Mouse (Mus musculus) embryonic fibroblast, embryonic 13.5 days (primary cell): ENCODE results near the gene Ripk1. TPM values are rescaled to one million over a fixed set of nuclear protein-coding genes. Genes with fewer than 3 reads are reported as not detected.

Experiments used
- H3K27ac ChIP-seq: 2 replicates; pipeline ENCODE4 v1.5.1; 2012; ENCODE audit warnings: low read length, control low read depth, inconsistent platforms; ENCODE audit not compliant: insufficient read depth
- H3K4me1 ChIP-seq: 2 replicates; pipeline ENCODE4 v1.6.1; 2011; ENCODE audit warnings: low read length; ENCODE audit not compliant: control insufficient read depth, insufficient read depth
- H3K4me3 ChIP-seq: 2 replicates; pipeline ENCODE4 v1.5.1; 2011; ENCODE audit warnings: mild to moderate bottlenecking, control low read depth, low read length; ENCODE audit not compliant: insufficient read depth
- CTCF ChIP-seq: IDR thresholded peaks from 2 replicates; pipeline ENCODE4 v1.5.1; 2011; ENCODE audit warnings: mild to moderate bottlenecking, control low read depth, low read length, moderate library complexity, borderline replicate concordance; ENCODE audit not compliant: insufficient read depth
- POLR2A ChIP-seq: IDR thresholded peaks from 2 replicates; pipeline ENCODE4 v1.6.1; 2011; ENCODE audit warnings: low read depth, mild to moderate bottlenecking, control low read depth, low read length, moderate library complexity
- polyA plus RNA-seq: library from polyadenylated mRNA; stranded (reverse); fragments of >200 nt; gene quantifications from 2 replicates; pipeline ENCODE4 v1.2.4, GENCODE M21; 2011; ENCODE audit warnings: low read depth; ENCODE audit not compliant: missing spikeins, insufficient read length

Gene Ripk1
- polyA plus RNA-seq, 1 experiment, result 43.4 TPM

DNA sequence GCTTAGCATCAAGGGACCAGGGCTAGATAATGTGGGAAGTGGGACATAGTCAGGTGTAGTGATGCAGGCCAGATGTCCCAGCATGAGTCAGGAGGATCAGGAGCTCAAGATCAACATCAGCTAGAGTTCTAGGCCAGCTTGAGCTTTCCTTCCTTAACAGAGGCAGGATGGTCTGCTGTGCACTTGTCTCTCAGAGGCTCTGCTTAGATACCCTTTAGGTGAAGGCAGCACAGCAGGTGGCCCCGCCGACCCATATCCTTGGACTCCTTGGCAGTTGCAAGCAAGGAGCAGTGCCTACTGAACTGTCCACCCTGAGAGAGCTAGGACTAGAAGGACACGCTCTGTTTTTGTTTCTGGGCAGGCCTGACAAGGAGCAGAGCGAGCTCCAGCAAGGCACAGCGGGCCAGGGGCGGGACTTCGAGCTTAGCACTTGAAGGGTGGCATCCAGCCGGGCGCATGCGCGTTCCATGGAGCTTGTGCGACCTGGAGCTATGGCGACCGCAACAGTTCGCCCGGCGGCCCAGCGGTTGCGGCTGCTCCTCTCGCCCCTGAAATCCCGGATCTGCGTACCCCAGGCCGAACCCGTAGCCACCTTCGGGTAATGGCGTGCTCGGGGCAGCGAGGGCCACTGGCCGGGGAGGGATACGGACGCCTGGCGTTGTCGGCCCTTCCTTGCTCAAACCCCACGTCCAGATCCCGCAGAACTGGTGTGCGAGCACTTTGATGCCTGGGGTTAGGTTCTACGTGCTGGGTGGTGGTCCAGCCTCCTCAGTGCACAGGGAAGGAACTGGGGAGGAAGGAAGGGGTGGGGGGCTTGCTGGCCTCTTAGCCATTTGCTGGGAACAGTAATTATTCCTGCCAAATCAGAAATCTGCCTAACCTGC, 35.3 kb downstream of the Ripk1 start, which contains the start of gene Bphl:
Bphl (plus strand) TSS at position 426 of the 884 bp plus-strand sequence.
- TF ChIP-seq POLR2A (peak; percentile 97), CTCF (no peak)
- peak within 1 kb of the TSS; percentile 62 for H3K4me3 ChIP-seq
- H3K4me1 ChIP-seq, result peaks cover 3% of the 10 kb centered on the region; the same call in 1 of the 2 replicates
- no peak within 1 kb of the TSS for H3K27ac ChIP-seq

DNA sequence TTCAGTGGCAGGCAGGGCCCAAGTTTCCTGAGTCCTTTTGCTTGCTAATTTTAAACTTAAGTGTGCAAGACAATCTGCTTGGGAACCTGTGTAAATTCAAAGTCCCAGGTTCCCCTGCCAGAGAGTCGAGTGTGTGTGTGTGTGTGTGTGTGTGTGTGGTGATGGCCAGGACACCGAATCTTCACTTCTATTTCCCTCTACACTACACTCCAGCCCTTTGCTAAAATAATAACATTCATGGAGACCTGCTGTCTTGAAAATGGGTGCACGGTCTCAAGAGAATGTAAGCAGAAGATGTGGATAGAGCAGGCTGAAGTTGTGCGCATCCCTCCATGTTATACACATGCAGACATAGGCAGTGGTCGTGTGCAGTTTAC, 35.9 kb downstream of the Ripk1 start:
- Histone ChIP-seq H3K4me1 (peaks cover 3% of the 10 kb centered on the region; the same call in 1 of the 2 replicates), H3K4me3 (peak overlapping the region; percentile 62), H3K27ac (no peak overlapping the region)
- no peak for TF ChIP-seq CTCF
- TF ChIP-seq POLR2A, result no peak

DNA sequence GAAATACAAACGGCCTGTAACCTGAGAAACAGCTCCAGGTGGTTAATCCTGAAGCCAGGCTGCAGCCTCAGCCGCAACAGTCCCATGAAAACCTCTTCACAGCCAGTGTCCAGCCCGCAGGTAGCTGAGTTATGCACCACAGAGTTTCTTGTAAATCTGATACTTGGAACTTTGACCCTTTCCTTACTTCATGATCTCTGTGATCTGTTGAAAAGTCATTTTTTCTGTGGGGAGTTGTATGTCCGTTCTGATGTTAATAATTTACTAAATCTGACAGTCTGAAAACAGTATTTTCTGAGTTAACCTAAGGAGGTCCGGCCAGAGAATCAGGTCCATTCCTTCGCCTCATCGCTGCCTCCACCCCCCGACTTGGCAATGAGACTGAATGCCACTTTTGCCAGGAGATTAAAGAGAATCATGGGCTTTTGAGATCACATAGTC, 36.8 kb downstream of the Ripk1 start:
- no peak overlapping the region for H3K4me3 ChIP-seq
- TF ChIP-seq CTCF, result no peak
- no peak for TF ChIP-seq POLR2A
- H3K4me1 ChIP-seq, result no peaks in the 10 kb centered on the region
- no peak overlapping the region for H3K27ac ChIP-seq

DNA sequence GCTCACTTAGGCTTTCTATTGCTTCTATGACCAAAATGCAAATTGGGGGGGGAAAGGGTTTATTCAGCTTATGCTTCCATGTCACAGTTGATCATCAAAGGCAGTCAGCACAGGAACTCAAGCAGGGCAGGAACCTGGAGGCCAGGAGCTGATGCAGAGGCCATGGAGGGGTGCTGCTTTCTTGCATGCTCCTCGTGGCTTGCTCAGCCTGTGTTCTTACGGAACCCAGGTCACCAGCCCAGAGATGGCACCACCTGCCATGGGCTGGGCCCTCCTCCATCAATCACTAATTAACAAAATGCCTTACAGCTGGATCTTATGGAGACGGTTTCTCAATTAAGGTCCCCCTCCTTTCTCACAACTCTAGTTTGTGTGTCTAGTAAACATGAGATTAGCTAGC, 37.9 kb downstream of the Ripk1 start:
- no peaks in the 10 kb centered on the region for H3K4me1 ChIP-seq
- TF ChIP-seq CTCF (no peak), POLR2A (no peak)
- no peak overlapping the region for H3K27ac ChIP-seq
- no peak overlapping the region for H3K4me3 ChIP-seq

DNA sequence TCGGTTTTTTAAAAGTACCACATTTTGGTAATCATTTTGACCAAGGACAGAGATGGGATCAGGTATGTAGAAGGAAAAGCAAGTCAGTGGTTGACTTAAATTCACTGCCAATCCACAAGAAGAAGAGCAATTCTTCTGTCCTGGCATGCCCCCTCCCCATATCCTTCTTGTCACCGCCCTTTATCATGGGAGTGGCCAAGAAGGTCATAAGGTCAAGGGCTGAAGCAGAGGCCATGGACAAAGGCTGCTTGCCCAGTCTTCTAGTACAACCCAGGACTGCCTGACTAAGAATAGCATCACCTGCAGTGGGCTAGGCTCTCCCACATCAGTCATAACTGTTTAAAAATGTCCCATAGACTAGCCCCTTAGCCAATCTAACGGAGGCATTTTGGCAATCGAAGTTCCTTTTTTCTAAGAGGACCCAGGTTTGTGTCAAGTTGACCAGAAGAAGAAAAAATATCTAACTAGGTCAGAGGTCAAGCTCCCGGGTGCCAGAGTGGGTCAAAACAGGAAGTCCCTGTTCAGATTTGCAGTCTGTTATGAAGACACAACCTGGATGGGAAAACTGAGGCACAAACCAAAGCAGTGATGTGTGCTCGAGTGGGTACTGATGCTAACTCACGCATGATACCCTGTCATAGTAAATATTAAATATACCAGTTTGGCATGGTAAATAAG, 41.7 kb downstream of the Ripk1 start:
- TF ChIP-seq CTCF, result no peak
- no peak for TF ChIP-seq POLR2A
- Histone ChIP-seq H3K27ac (no peak overlapping the region), H3K4me3 (no peak overlapping the region), H3K4me1 (no peaks in the 10 kb centered on the region)

DNA sequence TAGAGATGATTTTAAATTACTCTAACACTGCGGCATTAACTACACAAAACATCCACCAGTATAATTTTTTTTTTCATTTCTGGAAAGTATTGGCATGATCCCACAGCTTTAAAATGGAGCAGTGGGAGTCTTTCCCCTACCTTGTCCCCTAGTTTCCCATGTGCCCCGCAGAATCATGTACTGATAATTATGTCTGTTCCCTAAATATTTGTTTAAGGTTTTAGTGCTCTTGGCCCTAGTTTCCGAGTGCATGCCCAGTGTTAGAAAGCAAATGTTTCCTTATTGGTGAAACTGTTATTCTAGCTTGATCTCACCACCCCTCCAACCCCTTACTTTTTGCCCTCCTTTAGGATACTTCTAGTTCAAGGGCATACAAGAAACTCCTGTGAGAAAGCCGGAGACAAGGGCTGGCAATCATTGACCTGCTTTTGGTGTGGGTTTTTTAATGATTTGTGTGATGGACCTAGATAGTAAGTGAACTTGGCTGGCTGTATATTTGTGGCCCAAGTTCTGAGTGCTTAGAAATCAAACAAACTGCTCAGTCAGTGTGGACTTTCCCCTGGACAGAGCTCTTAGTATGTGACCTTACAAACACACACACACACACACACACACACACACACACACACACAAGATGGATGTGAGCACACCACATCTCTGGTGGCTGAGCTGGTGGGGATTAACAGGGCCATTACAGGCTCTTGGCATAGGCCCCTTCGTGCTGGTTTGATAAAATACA, 43.5 kb downstream of the Ripk1 start:
- Histone ChIP-seq H3K27ac (no peak overlapping the region), H3K4me3 (no peak overlapping the region), H3K4me1 (no peaks in the 10 kb centered on the region)
- TF ChIP-seq POLR2A, result no peak

DNA sequence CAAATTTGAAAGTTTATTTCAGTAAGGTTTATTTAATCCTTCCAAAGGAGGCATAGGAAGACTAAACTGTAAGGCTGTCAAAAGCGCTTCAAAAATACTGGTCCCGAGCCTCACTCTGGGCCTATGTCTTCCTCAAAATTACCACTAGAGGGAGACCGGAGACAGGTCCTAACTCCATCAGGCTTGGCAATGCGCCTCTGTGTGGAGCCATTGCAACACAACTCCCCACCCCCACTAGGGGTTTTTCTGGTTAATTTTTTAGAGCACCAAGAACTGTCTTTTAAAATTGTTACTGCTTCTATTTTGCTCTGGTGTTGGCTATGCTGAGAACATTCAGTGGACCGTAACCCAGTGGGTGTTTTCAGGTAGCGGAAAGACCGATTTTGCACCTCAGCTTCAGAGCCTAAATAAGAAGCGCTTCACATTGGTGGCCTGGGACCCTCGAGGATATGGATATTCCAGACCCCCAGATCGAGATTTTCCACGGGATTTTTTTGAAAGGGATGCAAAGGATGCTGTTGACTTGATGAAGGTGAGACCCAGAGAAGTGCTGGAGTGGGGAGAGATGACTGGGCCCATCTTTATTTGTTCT, 44.4 kb downstream of the Ripk1 start:
- no peak overlapping the region for H3K4me3 ChIP-seq
- peak; percentile 72 for TF ChIP-seq CTCF
- TF ChIP-seq POLR2A, result no peak
- H3K27ac ChIP-seq, result no peak overlapping the region
- H3K4me1 ChIP-seq, result no peaks in the 10 kb centered on the region

DNA sequence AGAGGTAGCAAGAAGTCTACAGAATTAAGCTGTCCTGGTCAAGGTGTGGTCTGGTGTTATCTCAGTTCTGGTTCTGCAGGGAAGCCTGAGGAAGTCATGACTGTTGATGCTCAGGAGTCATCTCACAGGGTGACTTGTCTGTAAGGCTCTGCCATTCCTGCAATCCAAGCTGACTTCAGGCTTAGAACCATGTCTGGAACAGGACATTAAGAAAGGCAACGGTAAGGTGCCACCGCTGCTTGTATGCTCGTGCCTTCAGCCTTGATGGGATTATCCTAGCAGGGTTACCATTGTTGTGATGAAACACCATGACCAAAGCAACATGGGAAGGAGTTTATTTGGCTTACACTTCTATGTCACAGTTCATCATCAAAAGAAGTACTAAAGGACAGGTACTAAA, 45.4 kb downstream of the Ripk1 start:
- H3K4me1 ChIP-seq, result no peaks in the 10 kb centered on the region
- no peak for TF ChIP-seq CTCF
- TF ChIP-seq POLR2A, result no peak
- H3K27ac ChIP-seq, result no peak overlapping the region
- H3K4me3 ChIP-seq, result no peak overlapping the region

DNA sequence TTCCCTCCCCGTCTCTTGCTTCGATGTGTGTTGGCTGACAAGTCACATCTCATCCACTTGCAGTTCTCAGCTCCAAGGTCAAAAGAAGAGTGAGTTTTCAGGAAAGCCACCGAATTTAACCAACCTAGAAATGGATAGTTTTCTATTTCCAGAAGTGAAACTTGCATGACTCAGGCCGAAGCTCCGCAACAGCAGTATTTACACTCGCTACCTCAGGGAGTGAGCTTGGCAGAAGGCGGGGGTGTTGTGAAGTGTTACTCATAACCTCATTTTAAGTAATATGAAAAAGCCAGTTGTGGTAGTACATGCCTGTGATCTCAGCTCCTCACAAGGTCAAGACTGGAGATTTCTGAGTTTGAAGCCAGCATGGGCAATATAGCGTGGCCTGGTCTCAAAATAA, 48.3 kb downstream of the Ripk1 start:
- H3K4me3 ChIP-seq, result no peak overlapping the region
- H3K4me1 ChIP-seq, result no peaks in the 10 kb centered on the region
- H3K27ac ChIP-seq, result no peak overlapping the region
- TF ChIP-seq POLR2A, result no peak
- no peak for TF ChIP-seq CTCF

DNA sequence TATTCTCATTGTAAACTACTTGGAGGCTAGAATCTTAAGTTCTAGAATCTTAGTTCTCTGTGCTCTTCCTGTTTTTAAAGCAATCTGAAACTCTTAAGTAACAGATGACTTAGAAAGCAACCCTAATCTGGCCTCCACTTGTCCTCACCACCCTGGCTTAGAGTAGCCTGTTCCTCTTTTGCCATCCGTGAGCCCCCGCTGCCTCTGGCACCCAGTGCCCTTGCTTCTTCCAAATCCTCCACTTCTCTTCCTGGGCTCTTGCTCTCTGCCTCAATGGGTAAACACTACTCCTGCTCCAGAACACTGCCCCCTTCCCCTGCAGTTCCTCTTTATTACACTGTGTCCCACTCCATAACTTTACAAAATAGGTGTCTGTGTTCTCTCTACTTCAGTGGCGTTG, 49.5 kb downstream of the Ripk1 start:
- Histone ChIP-seq H3K27ac (no peak overlapping the region), H3K4me3 (no peak overlapping the region), H3K4me1 (no peaks in the 10 kb centered on the region)
- TF ChIP-seq CTCF (no peak), POLR2A (no peak)
